Mouse (Mus musculus): Measurements from ENCODE around the gene Gde1.

Gde1 gene

GRCm38 (mm10) chr7:118714873-118715272 lies 9.3 kb upstream of the Gde1 start:
- ChIA-PET POLR2A (interaction anchor here in 2 of 4 experiments (0.8 to 1.4 kb wide), 5 partner anchors 9 to 22 kb away, joined by 3 to 4 read pairs (median 3); partner anchors contain the start of gene Gde1 (in 2 of the 2)), CTCF (no interaction called here)

GRCm38 (mm10) chr7:118712228-118713173 lies 6.9 kb upstream of the Gde1 start, which contains the start of gene Ccp110:
Gene Ccp110 (plus strand): TSS chr7:118712552.
- POLR2A ChIA-PET: interaction anchor here in 3 of 4 experiments (0.6 to 3.4 kb wide), 23 partner anchors 9 to 604 kb away, joined by 3 to 22 read pairs (median 4); partner anchors contain the start of genes Vps35l (in 2 of the 3), Arl6ip1 (in 1 of the 3) and Smg1 (in 1 of the 3)
- CTCF ChIA-PET: interaction anchor here in 3 of 4 experiments (0.5 to 1.5 kb wide), 9 partner anchors 10 to 433 kb away, joined by 3 to 17 read pairs (median 4); partner anchors contain the start of gene Vps35l (in 1 of the 3)

GRCm38 (mm10) chr7:118710776-118711175 lies 5.2 kb upstream of the Gde1 start:
- CTCF ChIA-PET: interaction anchor here in 1 of 4 experiments (1.2 kb wide), 1 partner anchor 117 kb away, joined by 3 read pairs; no protein-coding TSS in a partner anchor
- POLR2A ChIA-PET: interaction anchor here in 3 of 4 experiments (0.6 to 3.4 kb wide), 10 partner anchors 11 to 581 kb away, joined by 3 to 19 read pairs (median 3); partner anchors contain the start of genes Vps35l (in 2 of the 3) and Arl6ip1 (in 1 of the 3)

- ChIA-PET CTCF (interaction anchor here in 1 of 4 experiments (0.6 to 0.7 kb wide), 4 partner anchors 33 to 360 kb away, joined by 3 to 13 read pairs (median 8); no protein-coding TSS in a partner anchor), POLR2A (interaction anchor here in 3 of 4 experiments (0.6 to 0.7 kb wide), 3 partner anchors 14 to 393 kb away, joined by 3 to 5 read pairs (median 3); no protein-coding TSS in a partner anchor)
Observed at GRCm38 (mm10) chr7:118708002-118708401, 2.4 kb upstream of the Gde1 start.

GRCm38 (mm10) chr7:118707216-118707615 lies 1.6 kb upstream of the Gde1 start:
- ChIA-PET POLR2A (interaction anchor here in 1 of 4 experiments (0.7 kb wide), 1 partner anchor 13 kb away, joined by 3 read pairs; no protein-coding TSS in a partner anchor), CTCF (no interaction called here)

GRCm38 (mm10) chr7:118706488-118706887 lies 910 bp upstream of the Gde1 start:
- ChIA-PET CTCF (no interaction called here), POLR2A (interaction anchor here in 1 of 4 experiments (1.2 kb wide), 2 partner anchors 22 to 27 kb away, joined by 3 read pairs; no protein-coding TSS in a partner anchor)

- CTCF ChIA-PET: interaction anchor here in 1 of 4 experiments (1.0 kb wide), 1 partner anchor 16 kb away, joined by 4 read pairs; no protein-coding TSS in a partner anchor
- POLR2A ChIA-PET: interaction anchor here in 3 of 4 experiments (0.5 to 1.3 kb wide), 9 partner anchors 8 to 112 kb away, joined by 3 to 9 read pairs (median 3); partner anchors contain the start of gene Vps35l (in 1 of the 3)
Observed at GRCm38 (mm10) chr7:118706051-118706450, 473 bp upstream of the Gde1 start.

GRCm38 (mm10) chr7:118704001-118704850 lies 1.4 kb downstream of the Gde1 start:
- CTCF ChIA-PET: interaction anchor here in 1 of 4 experiments (0.5 kb wide), 1 partner anchor 107 kb away, joined by 6 read pairs; the partner anchor contains the start of gene Tmc5
- POLR2A ChIA-PET: interaction anchor here in 2 of 4 experiments (0.7 to 1.2 kb wide), 5 partner anchors 14 to 171 kb away, joined by 3 to 4 read pairs (median 3); partner anchors contain the start of gene Coq7 (in 1 of the 2)

GRCm38 (mm10) chr7:118703144-118703561 lies 2.4 kb downstream of the Gde1 start:
- ChIA-PET POLR2A (interaction anchor here in 3 of 4 experiments (0.9 to 2.3 kb wide), 7 partner anchors 9 to 170 kb away, joined by 3 to 6 read pairs (median 4); partner anchors contain the start of genes Ccp110 (in 1 of the 3), Coq7 (in 1 of the 3) and Vps35l (in 1 of the 3)), CTCF (no interaction called here)

- CTCF ChIA-PET: no interaction called here
- POLR2A ChIA-PET: interaction anchor here in 3 of 4 experiments (0.8 to 1.7 kb wide), 3 partner anchors 12 to 13 kb away, joined by 3 to 5 read pairs (median 3); partner anchors contain the start of gene Ccp110 (in 1 of the 3)
Observed at GRCm38 (mm10) chr7:118698882-118699281, 6.7 kb downstream of the Gde1 start.

GRCm38 (mm10) chr7:118697168-118697567 lies 8.4 kb downstream of the Gde1 start:
- POLR2A ChIA-PET: no interaction called here
- CTCF ChIA-PET: interaction anchor here in 1 of 4 experiments (1.5 kb wide), 1 partner anchor 102 kb away, joined by 3 read pairs; no protein-coding TSS in a partner anchor

GRCm38 (mm10) chr7:118696146-118696545 lies 9.4 kb downstream of the Gde1 start:
- POLR2A ChIA-PET: no interaction called here

GRCm38 (mm10) chr7:118691287-118691686 lies 14.3 kb downstream of the Gde1 start:
- ChIA-PET POLR2A (interaction anchor here in 2 of 4 experiments (1.0 to 2.5 kb wide), 4 partner anchors 10 to 97 kb away, joined by 3 to 7 read pairs (median 4); no protein-coding TSS in a partner anchor), CTCF (interaction anchor here in 2 of 4 experiments (0.6 to 1.1 kb wide), 2 partner anchors 12 to 244 kb away, joined by 3 to 5 read pairs; no protein-coding TSS in a partner anchor)

More at GRCm38 (mm10) chr7:118696146-118696545, 9.4 kb downstream of the Gde1 start:
- CTCF ChIA-PET: interaction anchor here in 1 of 4 experiments (1.5 kb wide), 1 partner anchor 101 kb away, joined by 3 read pairs; no protein-coding TSS in a partner anchor

GRCm38 (mm10) chr7:118689088-118689487 lies 16.5 kb downstream of the Gde1 start:
- ChIA-PET POLR2A (interaction anchor here in 3 of 4 experiments (0.9 to 2.5 kb wide), 5 partner anchors 13 to 95 kb away, joined by 3 to 7 read pairs (median 5); partner anchors contain the start of gene Ccp110 (in 1 of the 3)), CTCF (interaction anchor here (0.8 to 3.0 kb wide), 15 partner anchors 10 to 384 kb away, joined by 3 to 21 read pairs (median 4); partner anchors contain the start of gene Tmc5 (in 2 of the 4))

- ChIA-PET CTCF (interaction anchor here (0.9 to 3.0 kb wide), 12 partner anchors 10 to 383 kb away, joined by 3 to 21 read pairs (median 4); partner anchors contain the start of gene Tmc5 (in 1 of the 4)), POLR2A (interaction anchor here in 2 of 4 experiments (0.5 to 0.6 kb wide), 3 partner anchors 56 to 576 kb away, joined by 3 to 4 read pairs (median 3); partner anchors contain the start of gene Rps15a (in 1 of the 2))
Observed at GRCm38 (mm10) chr7:118688199-118688598, 17.4 kb downstream of the Gde1 start.

- ChIA-PET POLR2A (interaction anchor here in 2 of 4 experiments (0.6 to 1.4 kb wide), 3 partner anchors 10 to 379 kb away, joined by 3 to 5 read pairs (median 3); no protein-coding TSS in a partner anchor), CTCF (interaction anchor here in 1 of 4 experiments (1.0 kb wide), 1 partner anchor 334 kb away, joined by 3 read pairs; no protein-coding TSS in a partner anchor)
Observed at GRCm38 (mm10) chr7:118676826-118677225, 28.8 kb downstream of the Gde1 start.

All from embryonic stem cell, embryonic (primary cell).